Mouse (Mus musculus): ENCODE data around the gene Farsb.
"Not testable (repeated sequence)": the region's sequence is repeated elsewhere in the genome, so short reads cannot be mapped to it uniquely, and the experiment has no call there.

Gene Farsb

GRCm38 (mm10) chr1:78488752-78489492 is at the start of gene Farsb:
Gene Farsb, minus strand, starts transcription at chr1:78488897.
- in situ Hi-C loops (cut with MseI, MboI) = no loop called here

GRCm38 (mm10) chr1:78538396-78538795 is 49.7 kb upstream of the Farsb start:
- in situ Hi-C loops (cut with MseI, MboI) = loop anchor here (5.0 to 25.0 kb wide), 2 partner anchors 124 to 134 kb away; partner anchors contain the start of genes Acsl3 (in 1 of the 2) and Utp14b (in 1 of the 2)

GRCm38 (mm10) chr1:78537494-78538010 is 48.9 kb upstream of the Farsb start:
- in situ Hi-C loops (cut with MseI, MboI) = loop anchor here (5.0 to 25.0 kb wide), 2 partner anchors 125 to 135 kb away; partner anchors contain the start of genes Acsl3 (in 1 of the 2) and Utp14b (in 1 of the 2)

- in situ Hi-C loops (cut with MseI, MboI) = loop anchor here (5.0 to 25.0 kb wide), 2 partner anchors 126 to 136 kb away; partner anchors contain the start of genes Acsl3 (in 1 of the 2) and Utp14b (in 1 of the 2)
Measured at GRCm38 (mm10) chr1:78536310-78537164, 47.8 kb upstream of the Farsb start.

- in situ Hi-C loops (cut with MseI, MboI) = loop anchor here (5.0 to 25.0 kb wide), 2 partner anchors 128 to 138 kb away; partner anchors contain the start of genes Acsl3 (in 1 of the 2) and Utp14b (in 1 of the 2)
Measured at GRCm38 (mm10) chr1:78534428-78535150, 45.9 kb upstream of the Farsb start.

GRCm38 (mm10) chr1:78532184-78532800 is 43.6 kb upstream of the Farsb start:
- in situ Hi-C loops (cut with MseI, MboI) = loop anchor here in 1 of 2 experiments (25.0 kb wide), 1 partner anchor 130 kb away; the partner anchor contains the start of genes Acsl3 and Utp14b

- in situ Hi-C loops (cut with MseI, MboI) = loop anchor here in 1 of 2 experiments (25.0 kb wide), 1 partner anchor 132 kb away; the partner anchor contains the start of genes Acsl3 and Utp14b
Measured at GRCm38 (mm10) chr1:78530500-78531215, 42.0 kb upstream of the Farsb start.

GRCm38 (mm10) chr1:78529011-78529410 is 40.3 kb upstream of the Farsb start:
- in situ Hi-C loops (cut with MseI, MboI) = loop anchor here in 1 of 2 experiments (25.0 kb wide), 1 partner anchor 133 kb away; the partner anchor contains the start of genes Acsl3 and Utp14b

- in situ Hi-C loops (cut with MseI, MboI) = loop anchor here in 1 of 2 experiments (25.0 kb wide), 1 partner anchor 134 kb away; the partner anchor contains the start of genes Acsl3 and Utp14b
Measured at GRCm38 (mm10) chr1:78528356-78528755, 39.7 kb upstream of the Farsb start.

GRCm38 (mm10) chr1:78525189-78525886 is 36.6 kb upstream of the Farsb start:
- in situ Hi-C loops (cut with MseI, MboI) = loop anchor here in 1 of 2 experiments (25.0 kb wide), 1 partner anchor 137 kb away; the partner anchor contains the start of genes Acsl3 and Utp14b

GRCm38 (mm10) chr1:78518907-78519306 is 30.2 kb upstream of the Farsb start:
- in situ Hi-C loops (cut with MseI, MboI) = no loop called here

GRCm38 (mm10) chr1:78512756-78513155 is 24.1 kb upstream of the Farsb start:
- in situ Hi-C loops (cut with MseI, MboI) = no loop called here

GRCm38 (mm10) chr1:78511621-78512160 is 23.0 kb upstream of the Farsb start, which contains the start of gene BC035947:
Gene BC035947, minus strand, starts transcription at chr1:78512158.
- in situ Hi-C loops (cut with MseI, MboI) = no loop called here

GRCm38 (mm10) chr1:78510862-78511261 is 22.2 kb upstream of the Farsb start, which contains the start of gene Mogat1:
Gene Mogat1, plus strand, starts transcription at chr1:78510991.
- in situ Hi-C loops (cut with MseI, MboI) = no loop called here

GRCm38 (mm10) chr1:78507137-78507536 is 18.4 kb upstream of the Farsb start:
- in situ Hi-C loops (cut with MseI, MboI) = no loop called here

GRCm38 (mm10) chr1:78502527-78502926 is 13.8 kb upstream of the Farsb start:
- in situ Hi-C loops (cut with MseI, MboI) = no loop called here

- in situ Hi-C loops (cut with MseI, MboI) = not testable (repeated sequence)
Measured at GRCm38 (mm10) chr1:78501856-78502255, 13.2 kb upstream of the Farsb start.

- in situ Hi-C loops (cut with MseI, MboI) = no loop called here
Measured at GRCm38 (mm10) chr1:78501036-78501435, 12.3 kb upstream of the Farsb start.

All from mouse trophoblast stem cell (cell line).